Mouse (Mus musculus): ENCODE results near the gene Alyref.

Alyref gene

GRCm38 (mm10) chr11:120598283-120598989 is at the start of gene Alyref, which contains the start of gene Anapc11:
Gene Alyref (minus strand): TSS chr11:120598365.
Gene Anapc11 (plus strand): TSS chr11:120598421.
- DNase-seq = peak; percentile 93 to 96

- DNase-seq = no peak
These were observed 49.1 kb upstream of the Alyref start for GRCm38 (mm10) chr11:120647047-120647830.

GRCm38 (mm10) chr11:120643601-120643987 is 45.4 kb upstream of the Alyref start, which contains the start of gene Pycr1:
Gene Pycr1 (minus strand): TSS chr11:120643769.
- DNase-seq = peak; percentile 94

- DNase-seq = peak in 1 of 2 experiments; percentile 47
These were observed 44.9 kb upstream of the Alyref start for GRCm38 (mm10) chr11:120642939-120643600.

- no peak for DNase-seq
These were observed 43.7 kb upstream of the Alyref start for GRCm38 (mm10) chr11:120641869-120642268.

- no peak for DNase-seq
These were observed 43.1 kb upstream of the Alyref start for GRCm38 (mm10) chr11:120641255-120641654.

- no peak for DNase-seq
These were observed 36.6 kb upstream of the Alyref start for GRCm38 (mm10) chr11:120634810-120635209.

GRCm38 (mm10) chr11:120633520-120634343 is 35.6 kb upstream of the Alyref start, which contains the start of gene Mafg:
Gene Mafg (minus strand): TSS chr11:120633600.
- DNase-seq = peak; percentile 82 to 90

- peak; percentile 40 to 65 for DNase-seq
These were observed 34.7 kb upstream of the Alyref start for GRCm38 (mm10) chr11:120632559-120633519.

- no peak for DNase-seq
These were observed 33.7 kb upstream of the Alyref start for GRCm38 (mm10) chr11:120631726-120632448.

- peak; percentile 33 to 45 for DNase-seq
These were observed 32.9 kb upstream of the Alyref start for GRCm38 (mm10) chr11:120630881-120631725.

GRCm38 (mm10) chr11:120630401-120630871 is 32.3 kb upstream of the Alyref start:
- DNase-seq = no peak

GRCm38 (mm10) chr11:120629911-120630310 is 31.7 kb upstream of the Alyref start:
- peak in 1 of 2 experiments; percentile 47 for DNase-seq

GRCm38 (mm10) chr11:120629341-120629730 is 31.2 kb upstream of the Alyref start:
- DNase-seq = peak; percentile 74 to 84

GRCm38 (mm10) chr11:120628601-120629340 is 30.6 kb upstream of the Alyref start:
- DNase-seq = peak in 1 of 2 experiments; percentile 35

GRCm38 (mm10) chr11:120627468-120628300 is 29.5 kb upstream of the Alyref start:
- peak; percentile 66 to 78 for DNase-seq

- peak in 1 of 2 experiments; percentile 24 for DNase-seq
These were observed 28.8 kb upstream of the Alyref start for GRCm38 (mm10) chr11:120626785-120627467.
